18 mouse cellular contexts compared by ENCODE assay signal in the genomic region with DNA sequence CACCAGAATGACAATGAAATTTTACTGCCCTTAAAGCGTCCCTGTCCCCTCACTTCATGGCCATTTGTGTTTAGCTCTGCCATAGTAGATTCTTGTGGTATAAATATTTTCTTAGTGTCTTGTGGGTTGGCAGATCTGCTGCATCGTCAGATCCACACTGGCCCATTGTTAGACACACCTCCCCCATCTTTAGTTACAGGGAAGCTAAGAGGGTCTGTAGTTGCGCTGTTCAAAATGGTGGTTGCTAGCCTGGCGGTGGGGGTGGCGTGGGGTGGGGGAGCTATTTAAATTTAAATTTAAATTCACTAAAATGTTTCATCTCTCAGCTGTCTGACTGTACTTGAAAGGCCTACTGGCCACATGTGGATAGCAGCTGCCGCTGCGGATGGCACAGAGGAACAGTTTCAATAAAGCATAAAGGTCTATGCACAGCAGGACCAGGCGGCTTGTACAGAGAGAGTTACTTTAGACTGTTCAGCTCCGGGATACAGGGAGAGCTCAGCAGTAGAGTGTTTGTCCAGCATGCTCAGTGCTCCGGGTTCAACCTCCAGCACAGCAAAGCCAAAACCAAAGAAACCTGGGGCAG. TPM values are rescaled to one million over a fixed set of nuclear protein-coding genes. Genes with fewer than 3 reads are reported as not detected.
A peak's percentile ranks its signal among the peaks of the same experiment; 100 is the strongest.
DNase-seq lines count a peak whose midpoint lies in the region; ATAC-seq and TF ChIP-seq lines count a peak whose summit lies in the region.
"Had no signal": no experiment of that assay in that cellular context is flagged by ENCODE, and none has a peak within 500 bp of the region (broad histone marks: within the 10 kb centered on the region; RNA-seq: fewer than 3 reads in every experiment).

No protein-coding gene starts in this region.

- TF ChIP-seq POLR2A in kidney, adult 2 months (IDR thresholded peaks at IDR 0.05; ENCODE audit: low read depth, low read length) = no peak

- no peak overlapping the region for H3K9ac ChIP-seq in forebrain, embryonic 15.5 days (replicated peaks)
- no peak overlapping the region for H3K9ac ChIP-seq in limb, embryonic 12.5 days (replicated peaks)
- H3K9ac ChIP-seq in neural tube, embryonic 12.5 days = no peak overlapping the region
- H3K9ac ChIP-seq: limb, embryonic 15.5 days; liver, postnatal 0 days had no signal

- no peak for TF ChIP-seq CTCF in kidney, adult 2 months (conservative IDR thresholded peaks at IDR 0.05; ENCODE audit: insufficient read depth, insufficient read length, low read depth, low read length)

- no peaks in the 10 kb centered on the region for H3K4me1 ChIP-seq in forebrain, embryonic 15.5 days
- H3K4me1 ChIP-seq in limb, embryonic 12.5 days (replicated peaks) = peaks cover 33% of the 10 kb centered on the region
- peaks cover 25% of the 10 kb centered on the region; the same call in 1 of the 2 replicates for H3K4me1 ChIP-seq in neural tube, embryonic 12.5 days
- H3K4me1 ChIP-seq in kidney, adult 2 months (ENCODE audit: control insufficient read depth, insufficient read depth, low read length) = peaks cover 16% of the 10 kb centered on the region; the same call in 1 of the 2 replicates
- H3K4me1 ChIP-seq: limb, embryonic 15.5 days had no signal

- no peak overlapping the region for H3K4me3 ChIP-seq in forebrain, embryonic 15.5 days
- H3K4me3 ChIP-seq in limb, embryonic 12.5 days (replicated peaks) = no peak overlapping the region
- H3K4me3 ChIP-seq in neural tube, embryonic 12.5 days = no peak overlapping the region
- no peak overlapping the region for H3K4me3 ChIP-seq in kidney, adult 2 months (ENCODE audit: insufficient read depth, low read depth, low read length)
- H3K4me3 ChIP-seq: erythroblast, embryonic 14.5 days; left cerebral cortex, adult 2 months; limb, embryonic 15.5 days had no signal

- no peaks in the 10 kb centered on the region for H3K27me3 ChIP-seq in forebrain, embryonic 15.5 days
- H3K27me3 ChIP-seq in limb, embryonic 12.5 days = no peaks in the 10 kb centered on the region
- no peaks in the 10 kb centered on the region for H3K27me3 ChIP-seq in neural tube, embryonic 12.5 days (replicated peaks)
- H3K27me3 ChIP-seq in kidney, adult 2 months (replicated peaks; ENCODE audit: control insufficient read depth, insufficient read depth, low read length) = no peaks in the 10 kb centered on the region
- H3K27me3 ChIP-seq: limb, embryonic 15.5 days; Patski had no signal

- WGBS in forebrain, embryonic 15.5 days = 63% methylated on average over 10 of the region's 10 CpGs
- 68% methylated on average over 10 of the region's 10 CpGs for whole genome bisulfite sequencing in limb, embryonic 12.5 days
- 50% methylated on average over 10 of the region's 10 CpGs for WGBS in neural tube, embryonic 12.5 days
- 89% methylated on average over 10 of the region's 10 CpGs for WGBS in kidney, adult 2 months

- H3K36me3 ChIP-seq in forebrain, embryonic 15.5 days = no peaks in the 10 kb centered on the region
- peaks cover 12% of the 10 kb centered on the region for H3K36me3 ChIP-seq in limb, embryonic 12.5 days
- 0 out of 2 replicates have a peak, but pooled peaks cover 6% of the 10 kb centered on the region for H3K36me3 ChIP-seq in neural tube, embryonic 12.5 days
- H3K36me3 ChIP-seq in kidney, adult 2 months (ENCODE audit: control insufficient read depth, insufficient read depth, low read length) = no peaks in the 10 kb centered on the region

- no peak overlapping the region for H3K4me2 ChIP-seq in forebrain, embryonic 15.5 days (replicated peaks)
- no peak overlapping the region for H3K4me2 ChIP-seq in limb, embryonic 12.5 days
- no peak overlapping the region for H3K4me2 ChIP-seq in neural tube, embryonic 12.5 days (replicated peaks)
- H3K4me2 ChIP-seq: limb, embryonic 15.5 days had no signal

- no peak overlapping the region for H3K27ac ChIP-seq in forebrain, embryonic 15.5 days (replicated peaks)
- peak overlapping the region; percentile 17; the same call in 1 of the 2 replicates for H3K27ac ChIP-seq in limb, embryonic 12.5 days
- no peak overlapping the region for H3K27ac ChIP-seq in neural tube, embryonic 12.5 days
- H3K27ac ChIP-seq in kidney, adult 2 months (ENCODE audit: insufficient read depth, low read depth, low read length) = no peak overlapping the region
- H3K27ac ChIP-seq: left cerebral cortex, adult 2 months; limb, embryonic 15.5 days had no signal

- no peaks in the 10 kb centered on the region for H3K9me3 ChIP-seq in forebrain, embryonic 15.5 days
- H3K9me3 ChIP-seq in limb, embryonic 12.5 days = no peaks in the 10 kb centered on the region
- H3K9me3 ChIP-seq in neural tube, embryonic 12.5 days = no peaks in the 10 kb centered on the region
- H3K9me3 ChIP-seq: limb, embryonic 15.5 days had no signal

- DNase-seq in kidney, adult 11 months = peak; percentile 0
- no peak for DNase-seq in kidney, adult 18-20 months
- DNase-seq in natural killer cell, adult 2 months (ENCODE audit: low spot score in 2 of 2) = no peak
- no peak for DNase-seq in ovary, postnatal 10 days (ENCODE audit: low spot score)
- DNase-seq in kidney, adult 2 months = no peak
- DNase-seq: B cell, adult 2 months; cerebellum, adult 2 months; kidney, adult 8-10 months; liver, postnatal 0 days; lung, postnatal 36 days; right cerebral cortex, postnatal 25 days had no signal

- peak; percentile 55 for ATAC-seq in forebrain, embryonic 15.5 days (replicated peaks)
- 0 out of 2 replicates have a peak, but pooled peaks have one; percentile 42 for ATAC-seq in limb, embryonic 12.5 days (ENCODE audit: insufficient number of reproducible peaks, insufficient read depth, low FRiP score, low TSS enrichment, low read depth)
- peak; percentile 68; the same call in 1 of the 2 replicates for ATAC-seq in neural tube, embryonic 12.5 days (ENCODE audit: low FRiP score, low read depth)
- ATAC-seq: liver, postnatal 0 days; Patski had no signal

RNA-seq across cellular contexts. Expression of a gene that starts 24.0 kb away (rescaled TPM):
- not detected in 2 replicates for polyA plus RNA-seq in forebrain, embryonic 15.5 days (2015; fragmentation: Nextera tagmentation; extraction: Ambion mirVana)
- 0.33 and 0.42 TPM in 2 replicates for polyA plus RNA-seq in limb, embryonic 12.5 days (2016; fragmentation: Nextera tagmentation; extraction: Ambion mirVana)
- 0.40 and 0.52 TPM in 2 replicates for polyA plus RNA-seq in neural tube, embryonic 12.5 days (2016; fragmentation: Nextera tagmentation; extraction: Ambion mirVana)
- 17.8 and 19.8 TPM in 2 replicates for polyA plus RNA-seq in kidney, adult 2 months (2012; rRNA removed)
- polyA plus RNA-seq: erythroblast, embryonic 14.5 days had no signal

Comparison
In these comparisons a context has a peak if more than half of its experiments do, and no peak if none do; other contexts are left out.
1. RNA of a gene that starts 24.0 kb away (polyA plus RNA-seq): 17.8 to 19.8 TPM in kidney, adult 2 months; 0.40 to 0.52 TPM in neural tube, embryonic 12.5 days, 0.33 to 0.42 TPM in limb, embryonic 12.5 days and not detected in forebrain, embryonic 15.5 days; every median in the first group is over 10 times any median in the second.
2. Peak in every context shown above with its lines, with median percentiles within 50 percentile points of each other: ATAC-seq.